Mouse (Mus musculus) heart, adult 2 months (tissue): ENCODE results near the gene Stambp. TPM values are rescaled to one million over a fixed set of nuclear protein-coding genes. Genes with fewer than 3 reads are reported as not detected.
"Not testable (repeated sequence)": the region's sequence is repeated elsewhere in the genome, so short reads cannot be mapped to it uniquely, and the experiment has no call there.

Source experiments
- DNase-seq, 2 experiments: peaks; one replicate each; pipeline ENCODE4 v3.0.0; 2021
- H3K27ac ChIP-seq: fragments of 200-600 bp; 2 replicates; pipeline ENCODE4 v1.8.1; 2022
- H3K27me3 ChIP-seq: fragments of 200-500 bp; 2 replicates; pipeline ENCODE4 v1.6.1; 2012; ENCODE audit warnings: mild to moderate bottlenecking, low read length, inconsistent platforms, mixed read lengths; ENCODE audit not compliant: control insufficient read depth, insufficient read depth
- H3K36me3 ChIP-seq: fragments of 200-500 bp; 2 replicates; pipeline ENCODE4 v1.6.1; 2012; ENCODE audit warnings: low read length, inconsistent platforms; ENCODE audit not compliant: control insufficient read depth, insufficient read depth
- H3K4me1 ChIP-seq: fragments of 200-500 bp; 2 replicates; pipeline ENCODE4 v1.6.1; 2011; ENCODE audit warnings: low read length; ENCODE audit not compliant: control insufficient read depth, insufficient read depth
- H3K4me3 ChIP-seq: fragments of 200-600 bp; 2 replicates; pipeline ENCODE4 v1.8.1; 2022
- H3K79me2 ChIP-seq: fragments of 200-500 bp; replicated peaks from 2 replicates; pipeline ENCODE4 v1.6.1; 2012; ENCODE audit warnings: mild to moderate bottlenecking, inconsistent platforms, low read length, moderate library complexity, mixed read lengths; ENCODE audit not compliant: control insufficient read depth, insufficient read depth
- H3K9ac ChIP-seq: fragments of 200-500 bp; 2 replicates; pipeline ENCODE4 v1.6.1; 2012; ENCODE audit warnings: low read depth, mild to moderate bottlenecking, control low read depth, inconsistent platforms, low read length, mixed read lengths
- CTCF ChIP-seq: fragments of 200-600 bp; IDR thresholded peaks from 2 replicates; pipeline ENCODE4 v1.8.1; 2022; ENCODE audit warnings: antibody characterized with exemption, mild to moderate bottlenecking, moderate library complexity
- EP300 ChIP-seq: fragments of 200-500 bp; IDR thresholded peaks from 2 replicates; pipeline ENCODE4 v1.6.1; 2011; ENCODE audit warnings: low read depth, low read length, control low read depth; ENCODE audit not compliant: insufficient read depth
- POLR2A ChIP-seq: fragments of 200-500 bp; IDR thresholded peaks from 2 replicates; pipeline ENCODE4 v1.6.1; 2011; ENCODE audit warnings: mild to moderate bottlenecking, low read depth, low read length, control low read depth; ENCODE audit not compliant: insufficient read depth
- WGBS: fragments of 180-500 bp; shearing (Covaris S2); methylation state at CpG from one replicate; pipeline ENCODE4 v1.1.7; 2018; 5-methylcytosine and 5-hydroxymethylcytosine counted together
- intact Hi-C: fragments of 180-260 bp; cut with DNase I; formaldehyde crosslinking; loops from one replicate; pipeline ENCODE4 v1.15.1; 2025
- polyA plus RNA-seq: library from polyadenylated mRNA; depleted of rRNA; stranded (reverse); fragments of >200 nt; gene quantifications from 2 replicates; pipeline ENCODE4 v1.2.3, GENCODE M21; 2012
- total RNA-seq, 2 experiments: library from RNA; stranded (reverse); gene quantifications; 2 replicates each; pipeline ENCODE4 v1.2.3; 2021

Stambp gene
- total and polyA plus RNA-seq, 3 experiments: 10.1 to 12.9 (median 11.9) TPM

- no peak overlapping the region for H3K9ac ChIP-seq
- WGBS: 30% methylated on average over 7 of the region's 7 CpGs
- no peaks in the 10 kb centered on the region; the same call in 1 of the 2 replicates for H3K36me3 ChIP-seq
- no peak overlapping the region for H3K4me3 ChIP-seq
- no peak overlapping the region; the same call in 1 of the 2 replicates for H3K27ac ChIP-seq
- H3K4me1 ChIP-seq: peaks cover 6% of the 10 kb centered on the region
- no peak for DNase-seq
- intact Hi-C loops: no loop called here
- no peaks in the 10 kb centered on the region for H3K79me2 ChIP-seq
- no peaks in the 10 kb centered on the region for H3K27me3 ChIP-seq
- no peak for TF ChIP-seq EP300
- no peak for TF ChIP-seq CTCF
- no peak for TF ChIP-seq POLR2A
These were observed 21.4 kb upstream of the Stambp start for GRCm38 (mm10) chr6:83593896-83594295.

GRCm38 (mm10) chr6:83592051-83592450, 19.5 kb upstream of the Stambp start:
- TF ChIP-seq EP300: no peak
- TF ChIP-seq POLR2A: no peak
- TF ChIP-seq CTCF: no peak
- Histone ChIP-seq H3K4me3 (no peak overlapping the region), H3K27me3 (no peaks in the 10 kb centered on the region), H3K27ac (no peak overlapping the region), H3K4me1 (peaks cover 6% of the 10 kb centered on the region), H3K36me3 (no peaks in the 10 kb centered on the region; the same call in 1 of the 2 replicates), H3K79me2 (no peaks in the 10 kb centered on the region), H3K9ac (0 out of 2 replicates have a peak overlapping the region, but pooled peaks have one; percentile 4)
- intact Hi-C loops: no loop called here
- DNase-seq: no peak
- 53% methylated on average over 8 of the region's 8 CpGs for whole genome bisulfite sequencing

- Histone ChIP-seq H3K27ac (no peak overlapping the region), H3K4me3 (no peak overlapping the region), H3K4me1 (peaks cover 6% of the 10 kb centered on the region), H3K9ac (no peak overlapping the region), H3K79me2 (no peaks in the 10 kb centered on the region), H3K27me3 (no peaks in the 10 kb centered on the region), H3K36me3 (no peaks in the 10 kb centered on the region; the same call in 1 of the 2 replicates)
- intact Hi-C loops: no loop called here
- no peak for DNase-seq
- 83% methylated on average over 3 of the region's 3 CpGs for WGBS
- TF ChIP-seq POLR2A: no peak
- TF ChIP-seq CTCF: no peak
- TF ChIP-seq EP300: no peak
These were observed 17.8 kb upstream of the Stambp start for GRCm38 (mm10) chr6:83590301-83590700.

GRCm38 (mm10) chr6:83587191-83587590, 14.7 kb upstream of the Stambp start:
- H3K9ac ChIP-seq, H3K79me2 ChIP-seq, H3K27me3 ChIP-seq, H3K27ac ChIP-seq, H3K36me3 ChIP-seq, H3K4me1 ChIP-seq, H3K4me3 ChIP-seq, DNase-seq, intact Hi-C loops: not testable (repeated sequence)
- WGBS: 87% methylated on average over 8 of the region's 8 CpGs

GRCm38 (mm10) chr6:83585328-83585727, 12.8 kb upstream of the Stambp start:
- H3K4me1 ChIP-seq, H3K79me2 ChIP-seq, DNase-seq, H3K4me3 ChIP-seq, H3K27me3 ChIP-seq, intact Hi-C loops, H3K27ac ChIP-seq, H3K36me3 ChIP-seq, H3K9ac ChIP-seq: not testable (repeated sequence)
- WGBS: 85% methylated on average over 9 of the region's 9 CpGs

GRCm38 (mm10) chr6:83583591-83583990, 11.1 kb upstream of the Stambp start:
- no peaks in the 10 kb centered on the region for H3K79me2 ChIP-seq
- intact Hi-C loops: loop anchor here (1.0 kb wide), 2 partner anchors 33 to 90 kb away; no protein-coding TSS in a partner anchor
- H3K27me3 ChIP-seq: no peaks in the 10 kb centered on the region
- no peak overlapping the region for H3K9ac ChIP-seq
- H3K4me3 ChIP-seq: no peak overlapping the region
- no peak overlapping the region for H3K27ac ChIP-seq
- WGBS: 68% methylated on average over 2 of the region's 2 CpGs
- TF ChIP-seq POLR2A (no peak), CTCF (no peak), EP300 (no peak)
- DNase-seq: no peak
- H3K36me3 ChIP-seq: no peaks in the 10 kb centered on the region
- no peaks in the 10 kb centered on the region for H3K4me1 ChIP-seq

GRCm38 (mm10) chr6:83582938-83583270, 10.4 kb upstream of the Stambp start:
- no peak overlapping the region for H3K9ac ChIP-seq
- intact Hi-C loops: loop anchor here (1.0 kb wide), 2 partner anchors 33 to 90 kb away; no protein-coding TSS in a partner anchor
- peak; percentile 15 to 30 for DNase-seq
- H3K4me1 ChIP-seq: no peaks in the 10 kb centered on the region
- H3K27me3 ChIP-seq: no peaks in the 10 kb centered on the region
- H3K36me3 ChIP-seq: no peaks in the 10 kb centered on the region
- H3K27ac ChIP-seq: no peak overlapping the region
- TF ChIP-seq POLR2A: no peak
- TF ChIP-seq EP300: 0 out of 2 replicates have a peak, but pooled peaks have one; percentile 11
- TF ChIP-seq CTCF: peak; percentile 90
- H3K79me2 ChIP-seq: no peaks in the 10 kb centered on the region
- WGBS: 3% methylated on average over 6 of the region's 6 CpGs
- no peak overlapping the region for H3K4me3 ChIP-seq
